Mouse (Mus musculus): ENCODE measurements around the gene Pheta2. TPM values are rescaled to one million over a fixed set of nuclear protein-coding genes. Genes with fewer than 3 reads are reported as not detected.
"Not testable (repeated sequence)": the region's sequence is repeated elsewhere in the genome, so short reads cannot be mapped to it uniquely, and the experiment has no call there.

Pheta2 gene
- polyA plus RNA-seq, 1 experiment, result 14.1 TPM

DNA sequence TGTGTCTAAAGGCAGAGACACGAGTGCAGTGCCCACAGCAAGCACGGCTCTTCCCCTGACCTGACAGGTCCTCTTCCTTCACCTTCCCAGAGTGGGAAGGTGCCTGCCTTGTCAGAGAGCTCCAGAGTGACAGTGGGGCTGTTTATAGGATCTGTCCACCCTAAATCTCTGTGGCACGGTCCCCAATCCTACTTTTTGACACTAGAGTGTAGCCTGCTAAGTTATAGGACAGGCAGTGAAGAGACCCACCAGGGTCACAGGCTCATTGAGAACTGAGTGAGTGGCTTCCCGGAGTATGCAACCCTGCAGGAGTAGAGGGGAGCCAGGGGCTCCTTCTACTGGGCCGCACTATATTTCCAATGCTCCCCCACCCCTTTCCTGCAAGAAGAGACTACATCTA lies 39.0 kb downstream of the Pheta2 start:
- no peak for TF ChIP-seq GATA1 (IDR thresholded peaks at IDR 0.05; ENCODE audit: low read length)

DNA sequence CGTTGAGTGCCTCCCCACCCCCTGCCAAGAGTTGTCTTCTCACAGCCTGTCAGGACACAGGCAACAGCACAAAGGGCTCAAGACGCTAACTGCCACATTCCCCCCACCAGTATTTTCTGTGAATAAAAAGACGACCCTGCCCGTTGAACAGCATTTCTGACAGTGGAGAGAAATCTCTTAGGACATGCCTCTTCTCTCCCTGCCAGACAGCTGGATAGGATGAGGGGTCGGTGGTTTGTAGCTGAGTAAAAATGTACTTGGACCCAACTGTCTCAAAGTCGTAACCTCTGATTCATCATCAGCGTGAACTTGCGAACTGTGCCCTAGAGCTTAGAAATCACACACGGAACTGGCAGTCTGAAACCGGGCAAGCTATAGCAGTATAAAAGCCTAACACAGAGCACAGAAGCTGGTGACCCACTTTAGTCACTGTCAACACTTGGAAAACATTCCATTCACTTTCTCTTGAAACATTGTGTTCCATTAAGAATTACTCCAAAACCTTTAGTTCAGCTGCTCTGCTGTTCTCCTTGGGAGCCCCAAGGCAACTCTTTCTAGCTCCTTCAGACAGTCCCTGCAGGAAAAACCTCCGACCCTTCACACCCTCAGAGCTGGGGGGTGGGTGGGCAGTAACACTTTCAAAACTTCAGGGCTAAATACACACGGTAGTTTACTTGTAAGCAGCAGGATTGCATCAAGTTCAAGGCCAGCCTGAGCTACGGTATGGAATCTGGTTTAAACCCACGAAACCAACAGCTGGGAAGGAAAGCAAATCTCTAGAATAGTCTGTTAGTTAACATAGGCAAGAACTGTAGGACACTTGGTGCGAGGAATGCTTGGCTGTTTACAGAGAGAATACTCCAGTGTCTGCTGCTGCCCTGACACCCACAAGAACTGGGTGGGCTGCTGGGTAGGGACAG lies 39.8 kb downstream of the Pheta2 start:
- no peak for TF ChIP-seq GATA1 (IDR thresholded peaks at IDR 0.05; ENCODE audit: low read length)

GRCm38 (mm10) chr15:82379511-82379870 lies 40.7 kb downstream of the Pheta2 start:
- no peak for TF ChIP-seq GATA1 (IDR thresholded peaks at IDR 0.05; ENCODE audit: low read length)

GRCm38 (mm10) chr15:82379871-82380713 lies 41.4 kb downstream of the Pheta2 start, which contains the start of gene Cyp2d22:
Gene Cyp2d22, minus strand, starts transcription at chr15:82380260.
- no peak for TF ChIP-seq GATA1 (IDR thresholded peaks at IDR 0.05; ENCODE audit: low read length)

- no peak for TF ChIP-seq GATA1 (IDR thresholded peaks at IDR 0.05; ENCODE audit: low read length)
These were observed 41.9 kb downstream of the Pheta2 start for GRCm38 (mm10) chr15:82380714-82381062.

DNA sequence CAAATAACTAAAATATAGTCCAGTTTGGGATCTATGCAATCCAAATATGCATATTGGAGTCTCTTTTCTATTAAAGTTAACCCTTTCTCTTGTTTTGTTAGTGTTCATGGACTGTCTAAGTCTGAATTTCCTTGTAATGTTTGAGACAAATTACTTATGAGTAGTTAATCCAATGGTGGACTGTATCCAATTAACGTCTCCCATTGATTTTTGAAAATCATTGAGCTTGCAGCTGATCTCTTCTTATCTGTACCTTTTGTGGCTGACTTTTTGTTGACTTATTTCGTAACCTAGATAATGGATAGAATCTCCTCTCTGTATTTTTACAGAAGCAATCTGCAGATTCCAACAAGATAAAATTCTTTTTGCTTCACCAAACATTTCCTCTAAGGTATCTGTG lies 43.7 kb downstream of the Pheta2 start:
- no peak for TF ChIP-seq GATA1 (IDR thresholded peaks at IDR 0.05; ENCODE audit: low read length)

GRCm38 (mm10) chr15:82385729-82386128 lies 47.0 kb downstream of the Pheta2 start:
- TF ChIP-seq GATA1 (IDR thresholded peaks at IDR 0.05; ENCODE audit: low read length), result no peak

- TF ChIP-seq GATA1 (IDR thresholded peaks at IDR 0.05; ENCODE audit: low read length), result not testable (repeated sequence)
These were observed 55.2 kb downstream of the Pheta2 start, which contains the start of gene Cyp2d11 for GRCm38 (mm10) chr15:82393922-82394321. Gene Cyp2d11, minus strand, starts transcription at chr15:82394022.

Other genes starting within 250 kb of the Pheta2 start
- gene Ccdc134, start 211.0 kb upstream of the Pheta2 start, polyA plus RNA-seq (2012), result 3.7 and 11.2 TPM in 2 replicates
- gene Srebf2, start 191.8 kb upstream of the Pheta2 start, polyA plus RNA-seq (2012), result 533 and 536 TPM in 2 replicates
- not detected in 2 replicates for gene Shisa8, start 126.1 kb upstream of the Pheta2 start, polyA plus RNA-seq (2012)
- gene Tnfrsf13c, start 114.6 kb upstream of the Pheta2 start, polyA plus RNA-seq (2012), result 0.81 and 1.5 TPM in 2 replicates
- gene Cenpm, start 94.2 kb upstream of the Pheta2 start, polyA plus RNA-seq (2012), result 177 and 187 TPM in 2 replicates
- gene 1500009C09Rik, start 86.5 kb upstream of the Pheta2 start, polyA plus RNA-seq (2012), result not detected in 2 replicates
- not detected in 2 replicates for gene Sept3, start 64.0 kb upstream of the Pheta2 start, polyA plus RNA-seq (2012)
- gene Wbp2nl, start 40.0 kb upstream of the Pheta2 start, polyA plus RNA-seq (2012), result not detected in 2 replicates
- gene Naga, start within 50 bp of the Pheta2 start, polyA plus RNA-seq (2012), result 80.2 and 134 TPM in 2 replicates
- gene Smdt1, start within 50 bp of the Pheta2 start, polyA plus RNA-seq (2012), result 111 and 132 TPM in 2 replicates
- 293 and 322 TPM in 2 replicates for gene Ndufa6, start 15.4 kb downstream of the Pheta2 start, polyA plus RNA-seq (2012)
- gene Cyp2d22, start 41.3 kb downstream of the Pheta2 start, polyA plus RNA-seq (2012), result 0.10 TPM in 1 of 2 replicates, not detected in the other
- gene Cyp2d11, start 55.1 kb downstream of the Pheta2 start, polyA plus RNA-seq (2012), result not detected in 2 replicates
- gene Cyp2d10, start 68.3 kb downstream of the Pheta2 start, polyA plus RNA-seq (2012), result not detected in 2 replicates
- gene Cyp2d9, start 94.5 kb downstream of the Pheta2 start, polyA plus RNA-seq (2012), result not detected in 2 replicates
- gene Cyp2d12, start 216.1 kb downstream of the Pheta2 start, polyA plus RNA-seq (2012), result not detected in 2 replicates